Mouse (Mus musculus) kidney, postnatal 0 days (tissue): ENCODE measurements around the gene Myo1d. TPM values are rescaled to one million over a fixed set of nuclear protein-coding genes. Genes with fewer than 3 reads are reported as not detected.

Experiments
- ATAC-seq: fragments of 200-750 bp; cut with Nextera tagmentation; replicated peaks from 2 replicates; pipeline ENCODE4 v1.8.0; 2017; ENCODE audit warnings: low read depth, moderate number of reproducible peaks, moderate TSS enrichment, moderate library complexity; ENCODE audit not compliant: low FRiP score
- DNase-seq: peaks from one replicate; pipeline ENCODE4 v3.0.0-alpha.2; 2016; ENCODE audit warnings: low spot score
- H3K27ac ChIP-seq: fragments of 300-500 bp; sonication (generic); 2 replicates; pipeline ENCODE4 v1.5.1; 2014; ENCODE audit warnings: mild to moderate bottlenecking
- H3K27me3 ChIP-seq: fragments of 300-500 bp; sonication (generic); 2 replicates; pipeline ENCODE4 v1.6.1; 2014; ENCODE audit warnings: low read length, mixed read lengths; ENCODE audit not compliant: insufficient read depth
- H3K36me3 ChIP-seq: fragments of 300-500 bp; sonication (generic); 2 replicates; pipeline ENCODE4 v1.6.1; 2014; ENCODE audit warnings: low read length, mixed read lengths; ENCODE audit not compliant: insufficient read depth
- H3K4me1 ChIP-seq: fragments of 300-500 bp; sonication (generic); replicated peaks from 2 replicates; pipeline ENCODE4 v1.6.1; 2014; ENCODE audit warnings: antibody characterized with exemption, low read length, mixed read lengths; ENCODE audit not compliant: insufficient read depth
- H3K4me2 ChIP-seq: fragments of 300-500 bp; sonication (generic); 2 replicates; pipeline ENCODE4 v1.6.1; 2014; ENCODE audit warnings: mild to moderate bottlenecking, low read length, moderate library complexity, mixed read lengths
- H3K4me3 ChIP-seq: fragments of 300-500 bp; sonication (generic); replicated peaks from 2 replicates; pipeline ENCODE4 v1.5.1; 2014; ENCODE audit warnings: low read depth, low read length
- H3K9ac ChIP-seq: fragments of 300-500 bp; sonication (generic); 2 replicates; pipeline ENCODE4 v1.6.1; 2014; ENCODE audit warnings: low read depth, low read length
- H3K9me3 ChIP-seq: fragments of 300-500 bp; sonication (generic); replicated peaks from 2 replicates; pipeline ENCODE4 v1.6.1; 2016; ENCODE audit warnings: low read length, inconsistent platforms, mixed read lengths
- CTCF ChIP-seq: IDR thresholded peaks from 2 replicates; pipeline ENCODE4 v1.5.1; 2016; ENCODE audit warnings: antibody characterized with exemption, low read depth, mild to moderate bottlenecking, moderate library complexity
- WGBS: fragments of 180-500 bp; shearing (Covaris S2); extraction: QIAGEN DNeasy Blood & Tissue Kit; methylation state at CpG from one replicate; pipeline ENCODE4 v1.1.7; 2014; 5-methylcytosine and 5-hydroxymethylcytosine counted together
- polyA plus RNA-seq: library from polyadenylated mRNA; unstranded; fragments of >200 nt; fragmentation: Nextera tagmentation; extraction: Ambion mirVana; gene quantifications from 2 replicates; pipeline ENCODE4 v1.2.1, GENCODE M21; 2015

Myo1d gene
- polyA plus RNA-seq, 1 experiment from 2014 or later, result 15.7 TPM

GRCm38 (mm10) chr11:80766068-80766467 is 13.8 kb downstream of the Myo1d start:
- Histone ChIP-seq H3K36me3 (no peaks in the 10 kb centered on the region), H3K4me1 (no peaks in the 10 kb centered on the region; the same call in 1 of the 2 replicates), H3K27me3 (no peaks in the 10 kb centered on the region), H3K9ac (no peak overlapping the region), H3K9me3 (no peaks in the 10 kb centered on the region), H3K4me3 (no peak overlapping the region), H3K27ac (peak overlapping the region; percentile 15; the same call in 1 of the 2 replicates), H3K4me2 (no peak overlapping the region)
- ATAC-seq (no peak), DNase-seq (no peak)
- TF ChIP-seq CTCF, result no peak
- WGBS, result 90% methylated on average over 4 of the region's 4 CpGs

- H3K27me3 ChIP-seq, result no peaks in the 10 kb centered on the region
- no peaks in the 10 kb centered on the region for H3K36me3 ChIP-seq
- TF ChIP-seq CTCF, result no peak
- DNase-seq, result no peak
- no peak overlapping the region for H3K27ac ChIP-seq
- no peak overlapping the region for H3K4me2 ChIP-seq
- H3K9ac ChIP-seq, result no peak overlapping the region
- H3K4me3 ChIP-seq, result no peak overlapping the region
- H3K4me1 ChIP-seq, result no peaks in the 10 kb centered on the region
- no peaks in the 10 kb centered on the region for H3K9me3 ChIP-seq
- no peak for ATAC-seq
- WGBS, result 71% methylated on average over 4 of the region's 4 CpGs
Measured at GRCm38 (mm10) chr11:80762066-80762465, 17.8 kb downstream of the Myo1d start.

- H3K9me3 ChIP-seq, result no peaks in the 10 kb centered on the region
- no peaks in the 10 kb centered on the region for H3K27me3 ChIP-seq
- no peak for DNase-seq
- no peaks in the 10 kb centered on the region for H3K4me1 ChIP-seq
- TF ChIP-seq CTCF, result no peak
- H3K9ac ChIP-seq, result no peak overlapping the region
- no peak overlapping the region for H3K4me3 ChIP-seq
- WGBS, result 75% methylated on average over 3 of the region's 3 CpGs
- H3K4me2 ChIP-seq, result no peak overlapping the region
- no peak overlapping the region for H3K27ac ChIP-seq
- H3K36me3 ChIP-seq, result no peaks in the 10 kb centered on the region
- no peak for ATAC-seq
Measured at GRCm38 (mm10) chr11:80761285-80761974, 18.4 kb downstream of the Myo1d start.

- H3K9ac ChIP-seq, result no peak overlapping the region
- 80% methylated on average over 3 of the region's 3 CpGs for WGBS
- H3K36me3 ChIP-seq, result no peaks in the 10 kb centered on the region
- DNase-seq, result no peak
- TF ChIP-seq CTCF, result no peak
- no peaks in the 10 kb centered on the region for H3K9me3 ChIP-seq
- no peak overlapping the region for H3K4me2 ChIP-seq
- H3K27me3 ChIP-seq, result no peaks in the 10 kb centered on the region
- no peak for ATAC-seq
- no peaks in the 10 kb centered on the region for H3K4me1 ChIP-seq
- H3K4me3 ChIP-seq, result no peak overlapping the region
- no peak overlapping the region for H3K27ac ChIP-seq
Measured at GRCm38 (mm10) chr11:80759023-80759422, 20.8 kb downstream of the Myo1d start.

GRCm38 (mm10) chr11:80754201-80754600 is 25.6 kb downstream of the Myo1d start:
- Histone ChIP-seq H3K27me3 (no peaks in the 10 kb centered on the region), H3K4me3 (no peak overlapping the region), H3K9me3 (no peaks in the 10 kb centered on the region), H3K36me3 (no peaks in the 10 kb centered on the region), H3K27ac (no peak overlapping the region), H3K4me1 (no peaks in the 10 kb centered on the region; the same call in 1 of the 2 replicates), H3K4me2 (no peak overlapping the region), H3K9ac (no peak overlapping the region)
- WGBS, result 44% methylated on average over 2 of the region's 2 CpGs
- DNase-seq (peak; percentile 12), ATAC-seq (no peak)
- TF ChIP-seq CTCF, result no peak

GRCm38 (mm10) chr11:80751168-80751567 is 28.7 kb downstream of the Myo1d start:
- 83% methylated on average over 1 of the region's 1 CpGs for WGBS
- ATAC-seq, result no peak

GRCm38 (mm10) chr11:80749187-80749586 is 30.6 kb downstream of the Myo1d start:
- H3K27me3 ChIP-seq, result no peaks in the 10 kb centered on the region
- no peak for ATAC-seq
- H3K27ac ChIP-seq, result no peak overlapping the region
- H3K4me1 ChIP-seq, result no peaks in the 10 kb centered on the region; the same call in 1 of the 2 replicates
- no peak for TF ChIP-seq CTCF
- H3K4me3 ChIP-seq, result no peak overlapping the region
- H3K9ac ChIP-seq, result no peak overlapping the region
- H3K36me3 ChIP-seq, result no peaks in the 10 kb centered on the region
- DNase-seq, result no peak
- H3K4me2 ChIP-seq, result no peak overlapping the region
- 94% methylated on average over 1 of the region's 1 CpGs for WGBS
- H3K9me3 ChIP-seq, result no peaks in the 10 kb centered on the region

More at GRCm38 (mm10) chr11:80751168-80751567, 28.7 kb downstream of the Myo1d start:
- H3K9me3 ChIP-seq, result no peaks in the 10 kb centered on the region
- no peak overlapping the region for H3K4me2 ChIP-seq
- H3K36me3 ChIP-seq, result no peaks in the 10 kb centered on the region
- no peak for DNase-seq
- H3K9ac ChIP-seq, result no peak overlapping the region
- no peak overlapping the region for H3K4me3 ChIP-seq
- H3K27ac ChIP-seq, result no peak overlapping the region
- no peak for TF ChIP-seq CTCF
- H3K4me1 ChIP-seq, result no peaks in the 10 kb centered on the region; the same call in 1 of the 2 replicates
- no peaks in the 10 kb centered on the region for H3K27me3 ChIP-seq
